Mouse (Mus musculus) bone marrow, adult 2 months (tissue): ENCODE measurements around the gene Cd79a. TPM values are rescaled to one million over a fixed set of nuclear protein-coding genes. Genes with fewer than 3 reads are reported as not detected.
"Not testable (repeated sequence)": the region's sequence is repeated elsewhere in the genome, so short reads cannot be mapped to it uniquely, and the experiment has no call there.

ENCODE experiments used
- H3K27ac ChIP-seq: fragments of 200-500 bp; 2 replicates; pipeline ENCODE4 v1.5.1; 2012; ENCODE audit warnings: low read depth, mild to moderate bottlenecking, control low read depth, inconsistent platforms, low read length; ENCODE audit not compliant: control insufficient read depth, poor library complexity, insufficient read depth
- H3K4me1 ChIP-seq: fragments of 200-500 bp; 2 replicates; pipeline ENCODE4 v1.6.1; 2011; ENCODE audit warnings: low read length; ENCODE audit not compliant: control insufficient read depth, insufficient read depth
- H3K4me3 ChIP-seq: fragments of 200-500 bp; replicated peaks from 2 replicates; pipeline ENCODE3; 2011; ENCODE audit warnings: mild to moderate bottlenecking, low read depth, low read length, control low read depth; ENCODE audit not compliant: control insufficient read depth
- CTCF ChIP-seq: fragments of 200-500 bp; IDR thresholded peaks from 2 replicates; pipeline ENCODE4 v1.5.1; 2011; ENCODE audit warnings: low read length, control low read depth; ENCODE audit not compliant: control insufficient read depth, insufficient read depth
- POLR2A ChIP-seq: fragments of 200-500 bp; IDR thresholded peaks from 2 replicates; pipeline ENCODE4 v1.6.1; 2011; ENCODE audit warnings: low read depth, mild to moderate bottlenecking, control low read depth, low read length, borderline replicate concordance; ENCODE audit not compliant: control insufficient read depth
- WGBS: fragments of 180-500 bp; shearing (Covaris S2); methylation state at CpG from one replicate; pipeline ENCODE4 v1.1.7; 2018; 5-methylcytosine and 5-hydroxymethylcytosine counted together
- polyA plus RNA-seq: library from polyadenylated mRNA; stranded (reverse); fragments of >200 nt; gene quantifications from 2 replicates; pipeline ENCODE4 v1.2.4, GENCODE M21; 2011; ENCODE audit warnings: low replicate concordance; ENCODE audit not compliant: missing spikeins, insufficient read depth, insufficient read length

The Cd79a gene
- polyA plus RNA-seq, 1 experiment = 126 TPM

GRCm38 (mm10) chr7:24890281-24891216, 6.6 kb upstream of the Cd79a start:
- no peak overlapping the region for H3K4me3 ChIP-seq
- H3K27ac ChIP-seq = no peak overlapping the region
- 23% methylated on average over 10 of the region's 10 CpGs for WGBS
- TF ChIP-seq POLR2A = no peak
- TF ChIP-seq CTCF = peak; percentile 98
- H3K4me1 ChIP-seq = peaks cover 1% of the 10 kb centered on the region; the same call in 1 of the 2 replicates

- WGBS = 78% methylated on average over 3 of the region's 3 CpGs
- TF ChIP-seq POLR2A (no peak), CTCF (no peak)
- H3K27ac ChIP-seq = peak overlapping the region; percentile 42; the same call in 1 of the 2 replicates
- H3K4me1 ChIP-seq = peaks cover 1% of the 10 kb centered on the region; the same call in 1 of the 2 replicates
- no peak overlapping the region for H3K4me3 ChIP-seq
Measured at GRCm38 (mm10) chr7:24891241-24892124, 5.7 kb upstream of the Cd79a start.

- Histone ChIP-seq H3K4me3 (no peak overlapping the region), H3K27ac (peak overlapping the region; percentile 77), H3K4me1 (peaks cover 1% of the 10 kb centered on the region; the same call in 1 of the 2 replicates)
- 72% methylated on average over 2 of the region's 2 CpGs for WGBS
- TF ChIP-seq POLR2A (no peak), CTCF (no peak)
Measured at GRCm38 (mm10) chr7:24892125-24892583, 5.0 kb upstream of the Cd79a start.

GRCm38 (mm10) chr7:24895749-24896148, 1.4 kb upstream of the Cd79a start:
- H3K4me1 ChIP-seq, H3K4me3 ChIP-seq: not testable (repeated sequence)
- peak overlapping the region; percentile 87 for H3K27ac ChIP-seq
- 77% methylated on average over 2 of the region's 2 CpGs for WGBS

- TF ChIP-seq POLR2A (no peak), CTCF (no peak)
- no peak overlapping the region for H3K4me3 ChIP-seq
- WGBS = 72% methylated on average over 8 of the region's 8 CpGs
- H3K27ac ChIP-seq = peak overlapping the region; percentile 87
- peaks cover 1% of the 10 kb centered on the region; the same call in 1 of the 2 replicates for H3K4me1 ChIP-seq
Measured at GRCm38 (mm10) chr7:24896269-24896668, 912 bp upstream of the Cd79a start.

- 71% methylated on average over 5 of the region's 5 CpGs for WGBS
- TF ChIP-seq CTCF (no peak), POLR2A (no peak)
Measured at GRCm38 (mm10) chr7:24897959-24898358, 778 bp downstream of the Cd79a start.

GRCm38 (mm10) chr7:24901114-24901513, 3.9 kb downstream of the Cd79a start:
- TF ChIP-seq POLR2A (no peak), CTCF (no peak)
- Histone ChIP-seq H3K4me1 (peaks cover 1% of the 10 kb centered on the region; the same call in 1 of the 2 replicates), H3K27ac (peak overlapping the region; percentile 76), H3K4me3 (peak overlapping the region; percentile 26)
- WGBS = 31% methylated on average over 6 of the region's 6 CpGs

More at GRCm38 (mm10) chr7:24897959-24898358, 778 bp downstream of the Cd79a start:
- Histone ChIP-seq H3K4me1 (peaks cover 1% of the 10 kb centered on the region; the same call in 1 of the 2 replicates), H3K27ac (peak overlapping the region; percentile 79), H3K4me3 (peak overlapping the region; percentile 64)

- TF ChIP-seq CTCF (no peak), POLR2A (no peak)
- Histone ChIP-seq H3K4me1 (peaks cover 4% of the 10 kb centered on the region), H3K27ac (peak overlapping the region; percentile 90), H3K4me3 (peak overlapping the region; percentile 69)
- WGBS = 2% methylated on average over 1 of the region's 1 CpGs
Measured at GRCm38 (mm10) chr7:24901842-24902241, 4.7 kb downstream of the Cd79a start.
